Mouse (Mus musculus): ENCODE measurements around the gene Il31ra. TPM values are rescaled to one million over a fixed set of nuclear protein-coding genes. Genes with fewer than 3 reads are reported as not detected.

Gene Il31ra
- polyA plus RNA-seq, 1 experiment, result 0.56 TPM

GRCm38 (mm10) chr13:112494590-112494989, 99.6 kb downstream of the Il31ra start:
- TF ChIP-seq CTCF (IDR thresholded peaks at IDR 0.05; ENCODE audit: control insufficient read depth, insufficient read depth, insufficient replicate concordance, low read depth, low read length) (no peak), POLR2A (IDR thresholded peaks at IDR 0.05; ENCODE audit: control insufficient read depth, low read depth, low read length) (no peak)
- H3K36me3 ChIP-seq (ENCODE audit: control insufficient read depth, insufficient read depth, low read length), result no peaks in the 10 kb centered on the region; the same call in 1 of the 2 replicates
- no peak overlapping the region for H3K27ac ChIP-seq (ENCODE audit: control insufficient read depth, insufficient read depth, low read depth, low read length)
- H3K27me3 ChIP-seq (ENCODE audit: control insufficient read depth, insufficient read depth, low read length), result no peaks in the 10 kb centered on the region
- H3K4me1 ChIP-seq (ENCODE audit: control insufficient read depth, insufficient read depth, low read length), result no peaks in the 10 kb centered on the region
- H3K4me3 ChIP-seq (ENCODE audit: control insufficient read depth, low read depth, low read length), result no peak overlapping the region

GRCm38 (mm10) chr13:112492285-112492678, 101.9 kb downstream of the Il31ra start:
- H3K4me1 ChIP-seq (ENCODE audit: control insufficient read depth, insufficient read depth, low read length), result no peaks in the 10 kb centered on the region
- no peak overlapping the region for H3K27ac ChIP-seq (ENCODE audit: control insufficient read depth, insufficient read depth, low read depth, low read length)
- TF ChIP-seq POLR2A (IDR thresholded peaks at IDR 0.05; ENCODE audit: control insufficient read depth, low read depth, low read length) (no peak), CTCF (IDR thresholded peaks at IDR 0.05; ENCODE audit: control insufficient read depth, insufficient read depth, insufficient replicate concordance, low read depth, low read length) (no peak)
- no peak overlapping the region for H3K4me3 ChIP-seq (ENCODE audit: control insufficient read depth, low read depth, low read length)
- H3K36me3 ChIP-seq (ENCODE audit: control insufficient read depth, insufficient read depth, low read length), result no peaks in the 10 kb centered on the region; the same call in 1 of the 2 replicates
- no peaks in the 10 kb centered on the region for H3K27me3 ChIP-seq (ENCODE audit: control insufficient read depth, insufficient read depth, low read length)

- no peaks in the 10 kb centered on the region for H3K27me3 ChIP-seq (ENCODE audit: control insufficient read depth, insufficient read depth, low read length)
Observed at GRCm38 (mm10) chr13:112491636-112492284, 102.4 kb downstream of the Il31ra start.

GRCm38 (mm10) chr13:112490036-112490435, 104.1 kb downstream of the Il31ra start:
- no peaks in the 10 kb centered on the region for H3K27me3 ChIP-seq (ENCODE audit: control insufficient read depth, insufficient read depth, low read length)
- no peak overlapping the region for H3K4me3 ChIP-seq (ENCODE audit: control insufficient read depth, low read depth, low read length)
- no peak overlapping the region for H3K27ac ChIP-seq (ENCODE audit: control insufficient read depth, insufficient read depth, low read depth, low read length)
- H3K36me3 ChIP-seq (ENCODE audit: control insufficient read depth, insufficient read depth, low read length), result no peaks in the 10 kb centered on the region; the same call in 1 of the 2 replicates
- H3K4me1 ChIP-seq (ENCODE audit: control insufficient read depth, insufficient read depth, low read length), result no peaks in the 10 kb centered on the region
- no peak for TF ChIP-seq POLR2A (IDR thresholded peaks at IDR 0.05; ENCODE audit: control insufficient read depth, low read depth, low read length)
- TF ChIP-seq CTCF (IDR thresholded peaks at IDR 0.05; ENCODE audit: control insufficient read depth, insufficient read depth, insufficient replicate concordance, low read depth, low read length), result no peak

More at GRCm38 (mm10) chr13:112491636-112492284, 102.4 kb downstream of the Il31ra start:
- Histone ChIP-seq H3K4me3 (ENCODE audit: control insufficient read depth, low read depth, low read length) (no peak overlapping the region), H3K27ac (ENCODE audit: control insufficient read depth, insufficient read depth, low read depth, low read length) (no peak overlapping the region), H3K36me3 (ENCODE audit: control insufficient read depth, insufficient read depth, low read length) (no peaks in the 10 kb centered on the region; the same call in 1 of the 2 replicates), H3K4me1 (ENCODE audit: control insufficient read depth, insufficient read depth, low read length) (no peaks in the 10 kb centered on the region)
- TF ChIP-seq POLR2A (IDR thresholded peaks at IDR 0.05; ENCODE audit: control insufficient read depth, low read depth, low read length) (no peak), CTCF (IDR thresholded peaks at IDR 0.05; ENCODE audit: control insufficient read depth, insufficient read depth, insufficient replicate concordance, low read depth, low read length) (no peak)

- no peak overlapping the region for H3K4me3 ChIP-seq (ENCODE audit: control insufficient read depth, low read depth, low read length)
- H3K4me1 ChIP-seq (ENCODE audit: control insufficient read depth, insufficient read depth, low read length), result no peaks in the 10 kb centered on the region
- H3K27ac ChIP-seq (ENCODE audit: control insufficient read depth, insufficient read depth, low read depth, low read length), result no peak overlapping the region
- no peak for TF ChIP-seq CTCF (IDR thresholded peaks at IDR 0.05; ENCODE audit: control insufficient read depth, insufficient read depth, insufficient replicate concordance, low read depth, low read length)
- no peak for TF ChIP-seq POLR2A (IDR thresholded peaks at IDR 0.05; ENCODE audit: control insufficient read depth, low read depth, low read length)
- H3K36me3 ChIP-seq (ENCODE audit: control insufficient read depth, insufficient read depth, low read length), result no peaks in the 10 kb centered on the region; the same call in 1 of the 2 replicates
- no peaks in the 10 kb centered on the region for H3K27me3 ChIP-seq (ENCODE audit: control insufficient read depth, insufficient read depth, low read length)
Observed at GRCm38 (mm10) chr13:112486676-112487075, 107.5 kb downstream of the Il31ra start.

GRCm38 (mm10) chr13:112486236-112486635, 107.9 kb downstream of the Il31ra start:
- H3K4me3 ChIP-seq (ENCODE audit: control insufficient read depth, low read depth, low read length), result no peak overlapping the region
- H3K36me3 ChIP-seq (ENCODE audit: control insufficient read depth, insufficient read depth, low read length), result no peaks in the 10 kb centered on the region; the same call in 1 of the 2 replicates
- TF ChIP-seq CTCF (IDR thresholded peaks at IDR 0.05; ENCODE audit: control insufficient read depth, insufficient read depth, insufficient replicate concordance, low read depth, low read length) (no peak), POLR2A (IDR thresholded peaks at IDR 0.05; ENCODE audit: control insufficient read depth, low read depth, low read length) (no peak)
- H3K27me3 ChIP-seq (ENCODE audit: control insufficient read depth, insufficient read depth, low read length), result no peaks in the 10 kb centered on the region
- H3K27ac ChIP-seq (ENCODE audit: control insufficient read depth, insufficient read depth, low read depth, low read length), result no peak overlapping the region
- no peaks in the 10 kb centered on the region for H3K4me1 ChIP-seq (ENCODE audit: control insufficient read depth, insufficient read depth, low read length)

GRCm38 (mm10) chr13:112483015-112483414, 111.1 kb downstream of the Il31ra start:
- Histone ChIP-seq H3K27ac (ENCODE audit: control insufficient read depth, insufficient read depth, low read depth, low read length) (no peak overlapping the region), H3K4me1 (ENCODE audit: control insufficient read depth, insufficient read depth, low read length) (no peaks in the 10 kb centered on the region), H3K4me3 (ENCODE audit: control insufficient read depth, low read depth, low read length) (no peak overlapping the region), H3K27me3 (ENCODE audit: control insufficient read depth, insufficient read depth, low read length) (no peaks in the 10 kb centered on the region), H3K36me3 (ENCODE audit: control insufficient read depth, insufficient read depth, low read length) (no peaks in the 10 kb centered on the region)
- TF ChIP-seq CTCF (IDR thresholded peaks at IDR 0.05; ENCODE audit: control insufficient read depth, insufficient read depth, insufficient replicate concordance, low read depth, low read length) (no peak), POLR2A (IDR thresholded peaks at IDR 0.05; ENCODE audit: control insufficient read depth, low read depth, low read length) (no peak)
